Mouse (Mus musculus) adrenal gland, postnatal 10 days (tissue): ENCODE measurements at regions not wholly inside any gene's neighbourhood (a gene's known extent, or its start where the extent isn't known, plus 50 kb on each side); places are given as distances from the start of the nearest gene placed in this dataset.
"Not testable (repeated sequence)": the region's sequence is repeated elsewhere in the genome, so short reads cannot be mapped to it uniquely, and the experiment has no call there.

ENCODE experiments used
- DNase-seq: peaks from one replicate; pipeline ENCODE4 v3.0.0; 2021; ENCODE audit warnings: mixed read lengths

GRCm38 (mm10) chr16:65312947-65313346 is 207.3 kb upstream of the Htr1f start:
- no peak for DNase-seq

GRCm38 (mm10) chr16:65315052-65315451 is 205.3 kb upstream of the Pou1f1 start:
- DNase-seq, result no peak

- no peak for DNase-seq
These were observed 187.9 kb upstream of the Pou1f1 start for GRCm38 (mm10) chr16:65332412-65332811.

GRCm38 (mm10) chr16:65339225-65339624 is 181.1 kb upstream of the Pou1f1 start:
- DNase-seq, result no peak

- no peak for DNase-seq
These were observed 160.4 kb upstream of the Pou1f1 start for GRCm38 (mm10) chr16:65359881-65360280.

GRCm38 (mm10) chr16:65369271-65369670 is 151.0 kb upstream of the Pou1f1 start:
- no peak for DNase-seq

- peak; percentile 38 for DNase-seq
These were observed 149.4 kb upstream of the Pou1f1 start for GRCm38 (mm10) chr16:65370939-65371338.

GRCm38 (mm10) chr16:65376553-65376952 is 143.8 kb upstream of the Pou1f1 start:
- DNase-seq, result no peak

- DNase-seq, result no peak
These were observed 142.0 kb upstream of the Pou1f1 start for GRCm38 (mm10) chr16:65378276-65378675.

- no peak for DNase-seq
These were observed 140.4 kb upstream of the Pou1f1 start for GRCm38 (mm10) chr16:65379939-65380338.

- no peak for DNase-seq
These were observed 116.2 kb upstream of the Pou1f1 start for GRCm38 (mm10) chr16:65403926-65404648.

GRCm38 (mm10) chr16:65404816-65405215 is 115.5 kb upstream of the Pou1f1 start:
- DNase-seq, result no peak

- DNase-seq, result no peak
These were observed 114.3 kb upstream of the Pou1f1 start for GRCm38 (mm10) chr16:65405824-65406556.

GRCm38 (mm10) chr16:65432046-65432445 is 88.3 kb upstream of the Pou1f1 start:
- peak; percentile 9 for DNase-seq

GRCm38 (mm10) chr16:65436076-65436475 is 84.2 kb upstream of the Pou1f1 start:
- no peak for DNase-seq

GRCm38 (mm10) chr16:65441954-65442353 is 78.4 kb upstream of the Pou1f1 start:
- DNase-seq, result no peak

- DNase-seq, result no peak
These were observed 71.5 kb upstream of the Pou1f1 start for GRCm38 (mm10) chr16:65448810-65449209.

GRCm38 (mm10) chr16:65450706-65451105 is 69.6 kb upstream of the Pou1f1 start:
- DNase-seq, result no peak

GRCm38 (mm10) chr16:65451885-65452284 is 68.4 kb upstream of the Pou1f1 start:
- DNase-seq, result no peak

- not testable (repeated sequence) for DNase-seq
These were observed 63.4 kb upstream of the Pou1f1 start for GRCm38 (mm10) chr16:65456948-65457347.

GRCm38 (mm10) chr16:65458234-65458633 is 62.1 kb upstream of the Pou1f1 start:
- DNase-seq, result no peak

- DNase-seq, result no peak
These were observed 50.6 kb upstream of the Pou1f1 start for GRCm38 (mm10) chr16:65469681-65470080.
